Mouse (Mus musculus) gastrocnemius, adult 18-20 months (tissue): Measurements from ENCODE around the gene Gm17018. TPM values are rescaled to one million over a fixed set of nuclear protein-coding genes. Genes with fewer than 3 reads are reported as not detected.

Experiments
- DNase-seq: peaks from one replicate; pipeline ENCODE4 v3.0.0; 2021; ENCODE audit warnings: low spot score
- total RNA-seq, 2 experiments: library from RNA; stranded (reverse); gene quantifications; 2 replicates each; pipeline ENCODE4 v1.2.3; 2021

The Gm17018 gene
- total RNA-seq, 2 experiments from 2014 or later = 16.7 to 19.6 TPM

DNA sequence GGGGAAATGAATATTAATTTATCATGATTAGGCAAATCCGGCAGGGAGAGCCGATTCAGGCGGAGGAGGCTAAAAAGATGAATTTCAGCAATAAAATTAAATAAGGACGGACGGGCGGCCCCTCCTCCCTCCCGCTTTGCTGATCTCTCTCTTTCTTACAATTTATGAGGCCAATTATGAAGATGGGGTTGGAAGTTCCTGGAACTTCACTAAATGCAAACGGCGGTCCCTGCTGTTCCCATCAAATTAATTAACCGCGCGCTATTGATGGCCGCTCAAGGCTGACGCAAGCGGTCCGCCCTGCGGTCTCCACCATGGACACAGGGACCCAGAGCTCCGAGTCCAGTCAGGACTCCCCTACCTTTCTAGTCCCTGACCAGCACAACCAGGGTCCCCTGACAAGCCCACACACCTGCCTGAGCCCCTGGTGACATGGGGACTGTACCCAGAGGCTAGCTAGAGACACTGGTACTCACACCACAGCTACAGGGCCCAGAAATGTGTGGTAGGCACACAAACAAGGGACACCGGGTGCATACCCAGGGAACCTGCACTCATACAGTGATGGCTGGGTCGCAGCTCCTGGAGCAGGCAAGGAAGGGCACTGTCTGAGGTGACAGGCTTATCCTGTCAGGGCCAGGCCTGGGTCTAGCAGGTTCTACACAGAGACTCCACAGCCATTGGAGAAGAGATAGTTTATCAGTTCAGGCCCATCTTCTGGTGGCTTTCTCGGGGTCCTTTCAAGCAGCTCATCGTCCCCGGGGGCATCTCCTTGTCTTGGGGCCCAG, 11.1 kb upstream of the Gm17018 start:
- no peak for DNase-seq

DNA sequence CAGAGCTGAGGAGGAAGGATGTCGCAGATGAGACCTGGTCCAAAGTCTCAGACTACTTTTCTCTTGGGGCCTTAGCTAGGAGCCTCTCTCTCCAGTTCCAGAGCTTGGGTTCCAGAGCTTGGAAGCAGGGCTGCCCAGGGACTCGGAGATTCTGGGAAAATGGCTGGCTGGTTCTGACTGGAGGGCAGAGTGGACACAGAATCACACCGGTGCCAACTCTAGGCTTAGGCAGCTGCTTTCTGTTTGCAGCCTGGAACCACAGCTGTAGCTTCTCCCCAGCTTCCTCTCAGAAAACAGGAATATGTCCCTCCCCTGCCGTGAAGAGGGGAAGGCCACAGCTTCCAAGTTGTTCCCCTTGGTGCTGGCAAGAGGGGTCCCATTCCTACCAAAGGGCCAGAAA, 10.5 kb upstream of the Gm17018 start:
- DNase-seq = no peak

DNA sequence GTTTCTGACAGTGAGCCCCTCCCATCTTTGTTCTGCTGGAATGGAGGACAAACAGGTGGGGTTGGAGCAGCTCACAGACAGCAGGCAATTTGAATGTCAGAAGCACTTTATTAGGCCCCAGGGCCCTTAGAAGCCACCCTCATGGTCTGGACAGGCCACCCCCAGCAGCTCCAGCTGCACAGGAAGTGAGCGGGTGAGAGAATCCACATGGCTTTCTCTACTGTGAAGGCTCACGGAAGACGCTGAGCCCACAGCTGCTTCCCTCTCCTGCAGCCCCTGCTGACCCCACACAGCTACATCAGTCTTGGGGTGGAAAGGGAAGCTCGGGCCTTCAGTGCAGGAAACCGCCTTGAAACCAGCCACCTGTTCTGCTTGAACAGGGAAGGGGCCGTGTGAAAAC, 8.2 kb upstream of the Gm17018 start:
- DNase-seq = no peak

- no peak for DNase-seq
Observed at GRCm38 (mm10) chr19:45554136-45554535, 6.3 kb upstream of the Gm17018 start.

GRCm38 (mm10) chr19:45565925-45566715, 5.7 kb downstream of the Gm17018 start:
- no peak for DNase-seq

GRCm38 (mm10) chr19:45567367-45567766, 7.0 kb downstream of the Gm17018 start:
- no peak for DNase-seq

- DNase-seq = no peak
Observed at GRCm38 (mm10) chr19:45573033-45573432, 12.6 kb downstream of the Gm17018 start.

DNA sequence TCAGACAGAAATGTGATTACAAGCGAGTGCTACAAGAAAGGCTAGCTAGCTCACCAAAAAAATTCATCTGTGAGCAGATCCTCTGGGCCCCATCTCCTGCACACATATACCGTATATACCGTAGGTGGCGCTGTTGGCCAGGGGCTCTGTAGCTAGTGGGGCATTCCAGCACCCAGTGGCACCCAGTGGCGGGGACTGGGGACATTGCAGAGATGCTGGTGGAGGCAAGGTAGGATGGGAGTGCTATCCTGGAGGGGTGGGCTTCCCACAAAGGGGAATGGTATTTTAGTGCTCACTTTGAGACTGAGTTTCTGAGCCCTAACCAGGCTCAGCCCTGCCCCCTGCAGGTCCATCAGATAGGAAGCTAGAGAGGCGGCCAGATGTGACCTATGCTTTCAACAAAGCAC, 13.4 kb downstream of the Gm17018 start:
- DNase-seq = peak; percentile 79

- DNase-seq = no peak
Observed at GRCm38 (mm10) chr19:45574339-45574898, 14.0 kb downstream of the Gm17018 start.

DNA sequence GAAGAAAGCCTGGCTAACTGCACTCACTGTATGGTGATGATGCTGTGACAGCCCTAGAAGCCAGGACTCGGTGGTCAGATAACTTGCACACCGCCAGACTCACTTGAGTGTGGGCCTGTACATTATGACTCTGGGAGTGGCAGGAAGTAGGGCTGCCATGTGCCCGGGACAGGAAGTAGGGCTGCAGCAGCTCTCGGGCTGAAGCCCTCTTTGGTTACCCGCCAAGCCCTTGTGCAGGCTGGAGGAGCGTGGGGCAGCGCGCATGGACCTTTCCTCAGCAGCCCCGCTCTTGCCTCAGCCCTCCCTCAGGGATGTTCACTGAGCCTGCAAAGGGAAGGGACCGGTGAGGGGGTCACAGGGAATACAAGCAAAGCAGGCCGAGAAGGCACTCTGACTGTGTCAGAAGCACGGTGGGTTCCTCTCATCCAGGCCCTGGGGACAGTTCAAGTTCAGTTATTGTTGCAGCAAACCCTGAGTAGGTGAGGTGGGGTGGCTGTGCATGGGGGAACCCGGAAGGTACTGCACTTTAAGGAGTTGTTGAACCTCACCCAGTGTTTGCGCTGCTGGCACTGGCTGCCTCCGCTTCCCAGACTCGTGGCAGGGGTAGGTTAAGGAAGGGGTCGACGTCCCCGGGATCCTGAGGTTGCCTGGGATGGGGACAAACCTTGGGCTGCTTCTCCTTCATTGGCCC, 14.7 kb downstream of the Gm17018 start:
- DNase-seq = no peak

DNA sequence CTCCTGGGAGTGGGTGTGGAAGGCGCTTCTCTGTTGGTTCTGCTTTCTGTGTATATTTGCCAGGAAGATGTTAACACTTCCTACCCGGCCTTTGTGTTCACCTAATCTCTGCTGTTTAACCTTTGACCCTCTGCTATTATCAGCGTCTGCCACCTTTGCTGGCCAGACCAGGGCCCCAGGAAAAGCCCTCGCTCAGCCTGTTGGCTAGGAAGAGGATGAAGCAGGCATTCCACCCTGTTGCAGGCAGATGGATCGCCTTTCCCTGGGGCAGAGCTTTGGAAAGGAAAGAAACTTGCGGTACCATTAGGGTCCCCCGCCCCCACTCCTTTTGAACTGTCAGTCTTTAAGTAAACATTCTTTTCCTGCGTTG, 15.2 kb downstream of the Gm17018 start:
- DNase-seq = no peak

GRCm38 (mm10) chr19:45577141-45577750, 16.8 kb downstream of the Gm17018 start:
- no peak for DNase-seq

DNA sequence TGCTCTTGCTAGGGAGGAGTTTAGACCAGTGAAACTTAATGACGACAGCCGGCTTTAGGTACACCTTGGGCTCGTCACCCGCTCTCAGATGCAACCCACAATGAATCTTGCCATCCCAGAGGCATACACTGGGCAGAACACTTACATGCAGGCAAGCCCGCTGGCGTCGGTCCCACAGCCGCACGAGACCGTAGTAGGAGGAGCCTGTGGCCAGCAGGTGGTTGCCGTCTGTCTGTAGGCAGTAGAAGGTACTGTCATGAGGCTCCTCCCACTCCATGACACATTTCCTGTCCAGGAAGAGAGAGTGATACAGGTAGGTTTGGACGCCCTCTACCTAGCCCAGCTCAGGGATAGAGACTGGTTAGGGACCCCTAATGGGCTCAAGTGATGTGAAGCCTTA, 18.6 kb downstream of the Gm17018 start:
- no peak for DNase-seq

- no peak for DNase-seq
Observed at GRCm38 (mm10) chr19:45579416-45579815, 19.0 kb downstream of the Gm17018 start.

- no peak for DNase-seq
Observed at GRCm38 (mm10) chr19:45580235-45580634, 19.8 kb downstream of the Gm17018 start.

- DNase-seq = no peak
Observed at GRCm38 (mm10) chr19:45581257-45581656, 20.8 kb downstream of the Gm17018 start.

DNA sequence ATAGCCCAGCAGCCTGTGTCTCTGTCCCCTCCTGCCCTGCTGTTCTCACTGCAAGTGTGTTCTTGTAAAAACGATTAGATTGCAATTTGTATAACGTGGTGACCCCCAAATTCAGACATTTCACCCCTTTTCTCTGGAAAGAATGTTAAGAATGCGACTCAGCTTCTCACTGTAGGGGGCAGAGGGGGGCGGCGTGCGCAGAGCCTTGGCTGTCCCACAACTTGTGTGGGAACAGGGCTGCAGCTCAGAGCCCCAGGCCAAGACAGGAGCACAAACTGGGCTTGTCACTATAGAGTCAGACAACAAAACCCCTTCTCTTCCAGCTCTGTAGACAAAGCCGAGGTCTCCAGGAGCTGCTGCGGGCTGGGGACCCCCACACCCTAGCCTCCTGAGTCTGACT, 21.7 kb downstream of the Gm17018 start:
- no peak for DNase-seq

GRCm38 (mm10) chr19:45583136-45583535, 22.7 kb downstream of the Gm17018 start:
- DNase-seq = no peak

DNA sequence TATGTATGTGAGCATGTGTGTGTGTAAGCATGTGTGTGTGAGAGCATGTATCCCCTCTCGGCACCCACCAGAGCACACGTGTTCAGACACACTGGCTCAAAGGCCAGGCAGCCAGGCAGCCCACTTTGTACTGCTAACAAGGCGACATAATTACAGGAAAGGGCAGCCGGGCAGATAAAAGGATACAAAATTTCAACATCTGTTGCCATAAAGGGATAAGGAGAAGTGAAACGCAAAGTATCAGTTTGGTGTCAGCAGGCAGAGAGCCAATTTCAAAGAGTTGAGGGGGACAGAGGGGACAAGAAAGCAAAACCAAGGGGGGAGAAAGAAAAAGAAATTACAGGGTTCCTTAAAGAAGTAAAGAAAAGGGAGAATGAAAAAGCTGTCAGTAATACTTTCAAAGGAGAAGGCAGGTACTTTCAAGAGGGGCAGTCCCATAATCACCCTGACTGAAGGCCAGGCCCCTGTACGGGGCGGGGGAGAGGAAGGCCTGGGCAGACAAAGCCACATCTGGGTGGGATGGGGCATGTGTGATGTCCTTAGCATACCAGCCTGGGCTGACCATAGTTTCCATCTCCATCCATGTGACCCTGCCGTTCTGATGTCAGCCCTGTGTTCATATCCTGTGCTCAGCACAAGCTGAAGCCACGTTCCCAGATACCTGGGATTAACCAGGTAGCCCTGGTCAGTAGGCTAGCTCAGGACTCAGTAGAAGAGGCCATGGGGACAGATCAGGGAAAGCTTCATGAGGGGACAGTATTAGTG, 24.6 kb downstream of the Gm17018 start:
- no peak for DNase-seq

GRCm38 (mm10) chr19:45586850-45587249, 26.4 kb downstream of the Gm17018 start:
- no peak for DNase-seq
